Mouse (Mus musculus) neural tube, embryonic 11.5 days (tissue): ENCODE measurements around the gene H6pd. TPM values are rescaled to one million over a fixed set of nuclear protein-coding genes. Genes with fewer than 3 reads are reported as not detected.

Experiments
- ATAC-seq: fragments of 200-750 bp; cut with Nextera tagmentation; 2 replicates; pipeline ENCODE4 v1.8.0; 2017; ENCODE audit warnings: moderate number of reproducible peaks, mild to moderate bottlenecking, moderate TSS enrichment, moderate library complexity; ENCODE audit not compliant: insufficient read depth, low FRiP score, low TSS enrichment
- DNase-seq: peaks from one replicate; pipeline ENCODE4 v3.0.0-alpha.2; 2015; ENCODE audit warnings: low spot score
- H3K27ac ChIP-seq: fragments of 300-500 bp; sonication (generic); 2 replicates; pipeline ENCODE4 v1.5.1; 2014; ENCODE audit warnings: low read depth, mild to moderate bottlenecking, low read length
- H3K27me3 ChIP-seq: fragments of 300-500 bp; sonication (generic); 2 replicates; pipeline ENCODE4 v1.6.1; 2014; ENCODE audit warnings: mild to moderate bottlenecking, low read length, mixed read lengths; ENCODE audit not compliant: control insufficient read depth, insufficient read depth
- H3K36me3 ChIP-seq: fragments of 300-500 bp; sonication (generic); 2 replicates; pipeline ENCODE4 v1.6.1; 2014; ENCODE audit warnings: mild to moderate bottlenecking, low read length, moderate library complexity, mixed read lengths; ENCODE audit not compliant: control insufficient read depth, insufficient read depth
- H3K4me1 ChIP-seq: fragments of 300-500 bp; sonication (generic); 2 replicates; pipeline ENCODE4 v1.6.1; 2014; ENCODE audit warnings: low read length, mixed read lengths; ENCODE audit not compliant: control insufficient read depth, insufficient read depth
- H3K4me2 ChIP-seq: fragments of 300-500 bp; sonication (generic); 2 replicates; pipeline ENCODE4 v1.6.1; 2014; ENCODE audit warnings: low read depth, mild to moderate bottlenecking, moderate library complexity
- H3K4me3 ChIP-seq: fragments of 300-500 bp; sonication (generic); 2 replicates; pipeline ENCODE4 v1.5.1; 2014; ENCODE audit warnings: low read depth, low read length
- H3K9ac ChIP-seq: fragments of 300-500 bp; sonication (generic); 2 replicates; pipeline ENCODE4 v1.6.1; 2014; ENCODE audit warnings: mild to moderate bottlenecking, low read length
- H3K9me3 ChIP-seq: fragments of 300-500 bp; sonication (generic); 2 replicates; pipeline ENCODE4 v1.6.1; 2016; ENCODE audit warnings: low read length; ENCODE audit not compliant: control insufficient read depth
- WGBS: fragments of 180-500 bp; shearing (Covaris S2); extraction: QIAGEN DNeasy Blood & Tissue Kit; methylation state at CpG from one replicate; pipeline ENCODE4 v1.1.7; 2014; 5-methylcytosine and 5-hydroxymethylcytosine counted together
- polyA plus RNA-seq: library from polyadenylated mRNA; unstranded; fragments of >200 nt; fragmentation: Nextera tagmentation; extraction: Ambion mirVana; gene quantifications from 2 replicates; pipeline ENCODE4 v1.2.1, GENCODE M21; 2014

The H6pd gene
- polyA plus RNA-seq, 1 experiment from 2014 or later, result 3.6 TPM

- H3K36me3 ChIP-seq, result no peaks in the 10 kb centered on the region
- DNase-seq, result no peak
- H3K9me3 ChIP-seq, result no peaks in the 10 kb centered on the region
- WGBS, result 57% methylated on average over 10 of the region's 10 CpGs
- H3K4me1 ChIP-seq, result peaks cover 56% of the 10 kb centered on the region
- no peak for ATAC-seq
- no peak overlapping the region for H3K4me3 ChIP-seq
- H3K4me2 ChIP-seq, result no peak overlapping the region
- H3K27ac ChIP-seq, result no peak overlapping the region
- H3K9ac ChIP-seq, result no peak overlapping the region
- H3K27me3 ChIP-seq, result no peaks in the 10 kb centered on the region
Observed at GRCm38 (mm10) chr4:149942831-149943741, 65.7 kb downstream of the H6pd start.

- no peaks in the 10 kb centered on the region for H3K27me3 ChIP-seq
- WGBS, result 86% methylated on average over 18 of the region's 18 CpGs
- no peak for DNase-seq
Observed at GRCm38 (mm10) chr4:149941067-149941755, 67.6 kb downstream of the H6pd start.

DNA sequence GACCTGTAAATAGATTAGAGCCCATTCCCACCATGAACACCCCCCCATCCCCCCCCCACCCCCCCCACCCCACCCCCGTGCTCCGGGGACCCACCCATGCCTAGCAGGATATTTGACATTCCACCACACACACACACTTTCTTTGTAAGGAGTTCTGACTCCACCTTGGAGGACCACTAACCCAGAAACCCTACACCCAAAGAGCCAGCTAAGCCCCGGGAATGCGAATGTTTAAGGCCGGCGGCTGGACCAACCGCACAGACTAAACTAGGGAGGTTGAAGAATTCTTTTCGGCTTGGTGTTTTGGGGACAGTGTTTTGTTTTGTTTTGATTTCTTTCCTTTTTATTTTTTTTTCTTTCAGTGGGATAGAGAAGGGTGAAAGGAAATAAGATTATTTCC lies 70.1 kb downstream of the H6pd start:
- Histone ChIP-seq H3K27ac (no peak overlapping the region), H3K4me1 (peaks cover 33% of the 10 kb centered on the region), H3K9me3 (no peaks in the 10 kb centered on the region), H3K36me3 (no peaks in the 10 kb centered on the region), H3K27me3 (no peaks in the 10 kb centered on the region), H3K4me3 (no peak overlapping the region), H3K9ac (no peak overlapping the region), H3K4me2 (no peak overlapping the region)
- 74% methylated on average over 8 of the region's 8 CpGs for WGBS
- no peak for ATAC-seq
- DNase-seq, result no peak

More at GRCm38 (mm10) chr4:149941067-149941755, 67.6 kb downstream of the H6pd start:
- Histone ChIP-seq H3K36me3 (no peaks in the 10 kb centered on the region), H3K4me3 (no peak overlapping the region), H3K9ac (no peak overlapping the region), H3K9me3 (no peaks in the 10 kb centered on the region), H3K4me1 (peaks cover 58% of the 10 kb centered on the region), H3K27ac (no peak overlapping the region), H3K4me2 (no peak overlapping the region)
- ATAC-seq, result no peak

DNA sequence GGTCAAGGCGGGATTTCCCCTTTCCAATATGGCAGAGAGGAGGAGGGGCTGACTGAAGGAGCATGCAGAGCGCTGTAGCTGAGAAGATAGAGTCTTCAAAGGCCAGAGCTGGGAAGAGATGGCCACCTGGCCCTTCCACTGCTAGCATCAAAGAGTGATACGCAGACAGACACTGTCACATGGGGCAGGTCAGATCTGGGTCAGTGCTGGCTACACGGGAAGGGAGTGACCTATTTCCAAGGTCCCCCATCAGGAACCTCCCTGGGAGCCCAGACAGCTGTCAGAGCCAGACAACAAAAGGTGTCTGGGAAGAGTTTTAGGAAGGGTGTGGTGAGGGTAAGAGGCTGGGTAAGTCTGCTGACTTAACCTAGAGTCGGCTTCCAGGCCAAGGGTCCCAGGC lies 71.9 kb downstream of the H6pd start:
- 35% methylated on average over 5 of the region's 5 CpGs for WGBS
- H3K27me3 ChIP-seq, result no peaks in the 10 kb centered on the region
- no peak overlapping the region for H3K4me2 ChIP-seq
- H3K9ac ChIP-seq, result no peak overlapping the region
- no peaks in the 10 kb centered on the region for H3K36me3 ChIP-seq
- H3K27ac ChIP-seq, result 0 out of 2 replicates have a peak overlapping the region, but pooled peaks have one; percentile 17
- ATAC-seq, result no peak
- DNase-seq, result peak; percentile 65
- no peak overlapping the region for H3K4me3 ChIP-seq
- no peaks in the 10 kb centered on the region for H3K9me3 ChIP-seq
- H3K4me1 ChIP-seq, result peaks cover 23% of the 10 kb centered on the region

- Histone ChIP-seq H3K4me2 (no peak overlapping the region), H3K4me1 (peaks cover 21% of the 10 kb centered on the region), H3K36me3 (no peaks in the 10 kb centered on the region), H3K27me3 (no peaks in the 10 kb centered on the region), H3K4me3 (no peak overlapping the region), H3K9me3 (no peaks in the 10 kb centered on the region), H3K9ac (no peak overlapping the region), H3K27ac (no peak overlapping the region)
- DNase-seq, result no peak
- ATAC-seq, result no peak
- WGBS, result 91% methylated on average over 6 of the region's 6 CpGs
Observed at GRCm38 (mm10) chr4:149935470-149935869, 73.4 kb downstream of the H6pd start.

- H3K4me3 ChIP-seq, result no peak overlapping the region
- no peak for ATAC-seq
- 87% methylated on average over 16 of the region's 16 CpGs for WGBS
- no peak overlapping the region for H3K9ac ChIP-seq
- H3K27me3 ChIP-seq, result no peaks in the 10 kb centered on the region
- no peaks in the 10 kb centered on the region for H3K9me3 ChIP-seq
- no peaks in the 10 kb centered on the region for H3K36me3 ChIP-seq
- peaks cover 15% of the 10 kb centered on the region for H3K4me1 ChIP-seq
- DNase-seq, result no peak
- no peak overlapping the region for H3K4me2 ChIP-seq
- H3K27ac ChIP-seq, result no peak overlapping the region
Observed at GRCm38 (mm10) chr4:149933519-149934245, 75.1 kb downstream of the H6pd start.

- Histone ChIP-seq H3K4me2 (no peak overlapping the region), H3K36me3 (no peaks in the 10 kb centered on the region), H3K4me1 (peaks cover 14% of the 10 kb centered on the region), H3K27me3 (no peaks in the 10 kb centered on the region), H3K4me3 (no peak overlapping the region), H3K9me3 (no peaks in the 10 kb centered on the region), H3K27ac (no peak overlapping the region), H3K9ac (no peak overlapping the region)
- WGBS, result 95% methylated on average over 7 of the region's 7 CpGs
- DNase-seq, result no peak
- no peak for ATAC-seq
Observed at GRCm38 (mm10) chr4:149933025-149933424, 75.8 kb downstream of the H6pd start.

- peaks cover 7% of the 10 kb centered on the region for H3K4me1 ChIP-seq
- H3K27me3 ChIP-seq, result no peaks in the 10 kb centered on the region
- ATAC-seq (no peak), DNase-seq (no peak)
- no peak overlapping the region for H3K4me2 ChIP-seq
- H3K27ac ChIP-seq, result no peak overlapping the region
- no peak overlapping the region for H3K4me3 ChIP-seq
- H3K36me3 ChIP-seq, result no peaks in the 10 kb centered on the region
- no peak overlapping the region for H3K9ac ChIP-seq
- H3K9me3 ChIP-seq, result no peaks in the 10 kb centered on the region
- 90% methylated on average over 9 of the region's 9 CpGs for WGBS
Observed at GRCm38 (mm10) chr4:149932108-149932815, 76.6 kb downstream of the H6pd start.
